Mouse (Mus musculus) ZHBTc4 (cell line): ENCODE measurements at regions not wholly inside any gene's neighbourhood (a gene's known extent, or its start where the extent isn't known, plus 50 kb on each side); places are given as distances from the start of the nearest gene placed in this dataset.

ENCODE experiments used
- DNase-seq: peaks from one replicate; pipeline ENCODE4 v3.0.0-alpha.2; 2011; ENCODE audit warnings: low read depth, low spot score

GRCm38 (mm10) chr13:83716711-83717171 is 212.9 kb downstream of the Mef2c start:
- DNase-seq: no peak

- DNase-seq: no peak
These were observed 213.9 kb downstream of the Mef2c start for GRCm38 (mm10) chr13:83717686-83718210.

- DNase-seq: no peak
These were observed 214.9 kb downstream of the Mef2c start for GRCm38 (mm10) chr13:83718431-83719410.

GRCm38 (mm10) chr13:83719635-83720291 is 215.9 kb downstream of the Mef2c start:
- DNase-seq: no peak

- DNase-seq: no peak
These were observed 216.5 kb downstream of the Mef2c start for GRCm38 (mm10) chr13:83720352-83720751.

- DNase-seq: peak; percentile 79
These were observed 217.1 kb downstream of the Mef2c start for GRCm38 (mm10) chr13:83720883-83721371.

- no peak for DNase-seq
These were observed 217.7 kb downstream of the Mef2c start for GRCm38 (mm10) chr13:83721563-83721962.

GRCm38 (mm10) chr13:83722241-83722640 is 218.4 kb downstream of the Mef2c start:
- no peak for DNase-seq

GRCm38 (mm10) chr13:83722791-83723190 is 219.0 kb downstream of the Mef2c start:
- DNase-seq: no peak

GRCm38 (mm10) chr13:83723396-83723795 is 219.6 kb downstream of the Mef2c start:
- no peak for DNase-seq

- no peak for DNase-seq
These were observed 220.4 kb downstream of the Mef2c start for GRCm38 (mm10) chr13:83724196-83724595.

- peak; percentile 86 for DNase-seq
These were observed 221.2 kb downstream of the Mef2c start for GRCm38 (mm10) chr13:83724995-83725394.

GRCm38 (mm10) chr13:83725831-83726230 is 222.0 kb downstream of the Mef2c start:
- DNase-seq: no peak

GRCm38 (mm10) chr13:83726346-83726975 is 222.6 kb downstream of the Mef2c start:
- DNase-seq: no peak

- DNase-seq: peak; percentile 43
These were observed 223.4 kb downstream of the Mef2c start for GRCm38 (mm10) chr13:83727051-83727765.

- no peak for DNase-seq
These were observed 224.0 kb downstream of the Mef2c start for GRCm38 (mm10) chr13:83727766-83728395.

GRCm38 (mm10) chr13:83728421-83729010 is 224.7 kb downstream of the Mef2c start:
- no peak for DNase-seq

GRCm38 (mm10) chr13:83729331-83730009 is 225.6 kb downstream of the Mef2c start:
- DNase-seq: peak; percentile 85

- DNase-seq: no peak
These were observed 226.4 kb downstream of the Mef2c start for GRCm38 (mm10) chr13:83730155-83730712.
